Mouse (Mus musculus): ENCODE measurements around the gene S1pr1.

S1pr1 gene

DNA sequence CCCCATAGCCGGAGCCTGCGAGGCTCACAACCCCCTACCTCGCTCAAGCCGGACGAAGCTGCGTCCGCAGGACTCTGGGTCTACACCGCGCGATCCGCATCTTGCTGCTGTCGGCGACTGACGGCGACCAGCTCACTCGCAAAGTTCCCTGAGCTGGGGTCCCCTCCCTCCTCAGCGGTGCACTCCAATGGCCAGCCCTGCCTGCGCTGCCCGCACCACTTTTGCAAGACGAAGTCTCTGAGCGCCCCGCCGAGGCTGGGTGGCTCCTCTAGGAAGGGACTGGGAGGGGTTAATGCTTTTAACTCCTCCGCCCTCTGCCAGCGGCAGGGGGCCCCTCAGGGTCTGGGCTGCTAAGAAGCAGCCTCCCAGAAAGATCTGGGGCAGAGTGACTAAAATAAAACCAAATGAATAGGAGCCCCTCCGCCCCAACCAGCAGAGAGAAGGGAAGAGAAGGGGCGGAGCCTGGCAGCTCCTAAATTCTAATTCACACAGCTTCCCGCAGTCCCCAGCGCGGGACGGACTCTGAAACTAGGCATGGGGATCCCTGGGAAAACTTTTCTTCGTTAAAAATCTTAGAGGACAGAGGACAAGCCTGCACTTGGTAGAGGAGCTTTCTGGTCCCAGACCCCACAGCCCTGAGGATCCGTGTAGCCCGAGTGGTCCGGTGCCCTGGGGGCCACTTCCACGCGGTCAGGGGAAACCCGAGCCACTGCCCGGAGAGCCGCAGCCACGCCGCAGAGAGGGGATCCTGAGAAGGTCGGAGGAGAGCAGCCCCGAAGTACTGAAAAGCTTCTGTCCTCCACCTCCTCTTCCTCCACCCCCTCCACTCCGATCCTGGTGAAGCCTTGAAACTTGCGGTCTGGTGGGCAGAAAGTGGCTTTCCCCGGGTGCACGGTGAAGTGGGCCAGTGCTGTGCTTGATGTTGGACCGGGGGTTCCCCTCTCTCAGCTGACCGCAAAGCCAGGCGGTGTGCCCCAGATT lies at the start of gene S1pr1:
Gene S1pr1, minus strand, starts transcription at position 402 of the 981 bp plus-strand sequence.
- peak; percentile 95 for DNase-seq (ENCODE audit: low read depth, low spot score)

DNA sequence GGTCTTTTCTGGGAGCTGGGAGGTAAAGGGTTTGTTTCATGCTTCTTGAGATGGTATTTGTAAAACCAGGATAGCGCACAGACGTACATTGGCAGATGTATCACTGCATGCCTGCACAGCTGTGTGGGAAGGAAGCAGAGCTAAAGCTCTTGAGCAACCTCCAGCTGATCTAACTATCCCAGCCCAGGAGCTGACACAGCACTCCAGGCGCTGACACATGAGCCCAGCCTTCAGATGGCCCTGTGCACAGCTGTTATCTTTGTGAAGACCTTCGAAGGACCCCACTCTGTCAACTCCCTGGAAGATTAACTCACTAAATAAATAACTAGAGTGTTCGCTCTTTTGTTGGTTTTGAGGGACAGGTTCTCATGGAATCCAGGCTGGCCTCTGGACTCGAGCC lies 48.4 kb upstream of the S1pr1 start:
- no peak for DNase-seq (ENCODE audit: low read depth, low spot score)

DNA sequence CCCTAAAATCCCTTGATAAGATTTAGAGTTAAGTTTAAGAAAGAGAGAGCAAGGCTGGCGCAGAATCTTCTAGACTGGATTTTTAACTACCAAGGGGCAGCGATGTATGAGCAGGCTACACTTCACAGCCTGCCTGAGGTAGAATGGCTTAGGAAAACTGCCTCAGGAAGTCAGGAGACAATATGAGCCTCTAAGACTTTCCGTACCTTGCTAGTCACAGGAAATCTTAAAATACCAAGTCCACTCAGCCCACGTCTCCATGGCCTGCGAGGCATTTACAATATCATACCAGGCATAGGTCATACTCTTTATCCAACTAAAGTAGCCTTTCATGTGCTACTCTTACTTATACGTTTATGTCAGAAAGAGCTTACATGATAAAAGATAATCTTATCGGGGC lies 48.0 kb upstream of the S1pr1 start:
- DNase-seq (ENCODE audit: low read depth, low spot score) = no peak

DNA sequence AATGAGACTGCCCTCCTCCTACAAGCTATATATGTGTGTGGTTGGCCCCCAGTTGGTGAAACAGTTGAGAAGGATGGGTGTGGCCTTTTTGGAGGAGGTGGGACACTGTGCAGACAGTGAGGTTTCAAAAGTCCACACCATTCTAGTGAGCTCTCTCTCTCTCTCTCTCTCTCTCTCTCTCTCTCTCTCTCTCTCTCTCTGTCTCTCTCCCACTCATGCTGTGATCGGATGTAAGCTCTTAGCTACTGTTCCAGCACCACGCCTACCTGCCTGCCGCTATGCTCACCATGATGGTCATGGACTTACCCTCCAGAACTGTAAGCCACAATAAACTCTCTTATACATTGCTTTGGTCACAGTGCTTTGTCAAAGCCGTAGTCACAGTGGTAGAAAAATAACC lies 44.8 kb upstream of the S1pr1 start:
- DNase-seq (ENCODE audit: low read depth, low spot score) = no peak

DNA sequence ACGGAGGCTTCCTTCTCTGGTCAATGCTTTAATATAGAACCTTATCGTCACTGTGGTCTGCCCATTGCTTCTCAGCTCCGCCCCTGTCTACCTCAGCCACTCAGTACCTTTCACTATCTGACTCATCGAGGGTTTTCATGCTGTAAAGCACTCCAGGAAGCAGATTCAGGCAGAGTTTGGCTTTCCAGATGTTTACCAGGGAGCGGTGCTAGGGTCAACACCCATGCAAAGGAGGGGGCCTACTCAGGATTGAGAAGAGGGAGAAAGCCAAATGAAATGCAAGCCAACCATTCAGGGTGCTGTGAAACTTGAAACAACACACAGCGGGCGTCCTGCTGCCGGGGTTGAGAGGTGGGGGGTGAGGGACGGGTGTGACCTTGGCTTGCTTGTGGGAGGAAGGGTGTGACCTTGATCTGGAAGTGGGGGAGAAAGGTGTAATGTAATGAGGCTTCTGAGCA lies 43.6 kb upstream of the S1pr1 start:
- peak; percentile 87 for DNase-seq (ENCODE audit: low read depth, low spot score)

DNA sequence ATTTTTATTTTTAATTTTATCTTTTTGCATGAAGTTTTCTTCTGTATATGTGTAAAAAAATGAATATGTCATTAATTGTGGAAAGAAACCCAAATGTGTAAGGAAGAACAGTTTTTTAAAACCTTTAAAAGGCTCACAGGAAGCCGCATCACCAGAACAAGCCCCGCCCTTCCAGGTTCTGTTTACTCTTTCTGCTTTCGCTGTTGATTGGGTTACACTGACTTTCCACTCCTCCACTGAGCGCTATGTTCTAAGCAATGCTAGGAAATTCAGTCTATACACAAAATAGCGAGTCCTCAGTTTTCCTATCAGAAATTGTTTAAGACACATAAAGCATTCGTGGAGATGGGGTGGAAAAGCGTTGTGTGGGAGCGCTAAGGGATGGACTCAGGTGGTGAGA lies 39.6 kb upstream of the S1pr1 start:
- no peak for DNase-seq (ENCODE audit: low read depth, low spot score)

DNA sequence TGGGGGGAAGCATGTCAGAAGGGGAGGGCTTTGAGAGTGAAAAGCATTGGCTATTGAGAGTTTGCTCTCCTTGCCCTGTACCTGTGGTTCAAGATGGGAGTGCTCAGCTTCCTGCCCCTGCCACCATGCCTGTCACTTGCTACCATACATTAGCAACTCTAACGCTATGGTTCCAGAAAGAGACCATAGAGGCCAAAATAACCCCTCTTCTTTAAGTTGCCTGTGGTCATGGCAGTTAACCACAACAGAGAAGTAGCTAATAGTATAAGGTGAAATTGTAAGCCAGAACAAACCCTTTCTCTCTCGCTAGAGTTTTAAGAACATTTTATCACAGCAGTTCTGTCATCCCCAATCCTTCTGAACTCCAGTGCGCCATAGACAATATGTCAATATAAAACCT lies 35.5 kb upstream of the S1pr1 start:
- no peak for DNase-seq (ENCODE audit: low read depth, low spot score)

DNA sequence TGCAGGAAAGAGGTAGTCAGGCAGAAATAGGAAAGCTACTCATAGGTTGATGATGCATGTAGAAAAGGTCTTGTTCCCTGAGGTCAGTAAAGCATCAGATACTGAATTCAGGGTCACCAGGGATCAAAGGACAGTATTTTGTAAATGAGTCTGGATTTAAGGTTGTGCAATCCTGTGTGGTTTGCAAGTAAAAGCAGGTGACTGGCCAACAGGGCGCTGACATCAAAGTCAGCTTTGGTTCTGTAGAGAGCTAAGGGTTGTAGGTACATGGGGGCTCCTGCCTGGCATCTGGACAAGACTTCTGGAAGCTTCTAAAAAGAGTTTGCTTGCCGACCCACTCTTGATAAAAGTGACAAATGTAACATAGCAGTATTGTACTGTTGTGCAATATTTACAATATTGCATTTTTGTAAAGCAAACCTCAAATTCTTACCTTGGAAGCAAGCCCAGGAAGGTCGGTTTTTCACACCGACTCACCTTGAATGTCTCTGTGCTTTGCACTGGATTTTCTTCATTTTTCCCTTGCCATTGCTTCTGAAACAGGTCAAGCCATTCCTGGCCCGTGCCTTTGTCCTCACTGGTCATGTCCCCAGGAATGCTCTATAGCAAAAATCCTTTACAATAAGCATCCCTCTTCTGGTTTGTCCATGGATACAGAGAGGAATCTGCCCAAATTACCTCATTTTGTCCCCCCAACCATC lies 33.6 kb upstream of the S1pr1 start:
- DNase-seq (ENCODE audit: low read depth, low spot score) = no peak

DNA sequence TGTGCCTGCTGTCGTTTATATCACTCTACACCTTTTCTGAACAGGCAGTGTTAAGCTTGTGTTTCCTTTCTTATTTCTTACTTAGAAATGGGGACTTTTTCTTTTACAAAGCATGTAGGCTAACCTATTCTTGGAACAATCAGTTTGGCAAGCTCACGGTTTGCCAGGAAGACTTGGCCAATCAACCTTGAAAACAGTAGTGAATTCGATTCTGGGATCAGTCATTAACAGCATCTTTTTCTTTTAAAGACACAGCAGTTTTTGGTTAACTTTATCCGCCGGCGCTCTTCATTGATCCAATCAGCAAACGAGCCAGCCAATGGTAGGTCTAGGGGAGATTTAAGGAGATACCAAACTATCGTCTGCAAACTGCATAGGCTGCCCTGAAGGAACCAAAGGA lies 31.6 kb upstream of the S1pr1 start:
- DNase-seq (ENCODE audit: low read depth, low spot score) = no peak

DNA sequence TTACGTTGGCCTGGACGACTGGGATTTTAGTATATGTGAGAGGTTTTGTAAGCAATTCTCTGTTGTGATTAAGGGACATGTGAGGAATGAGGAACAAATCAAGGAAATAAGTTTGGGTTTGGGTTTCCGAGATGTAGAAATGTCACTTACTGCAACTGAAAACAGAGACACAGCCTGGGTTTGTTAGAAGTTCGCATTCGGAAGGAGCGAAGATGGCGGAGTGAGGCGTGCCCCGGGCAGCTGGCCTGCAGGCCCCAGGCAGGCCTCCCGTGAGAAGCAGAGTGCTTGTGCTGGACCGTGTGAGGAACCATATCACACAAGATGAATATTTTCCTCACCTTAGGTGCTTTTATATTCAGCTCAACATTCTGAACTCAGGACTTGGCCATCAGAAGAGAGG lies 30.2 kb upstream of the S1pr1 start:
- no peak for DNase-seq (ENCODE audit: low read depth, low spot score)

DNA sequence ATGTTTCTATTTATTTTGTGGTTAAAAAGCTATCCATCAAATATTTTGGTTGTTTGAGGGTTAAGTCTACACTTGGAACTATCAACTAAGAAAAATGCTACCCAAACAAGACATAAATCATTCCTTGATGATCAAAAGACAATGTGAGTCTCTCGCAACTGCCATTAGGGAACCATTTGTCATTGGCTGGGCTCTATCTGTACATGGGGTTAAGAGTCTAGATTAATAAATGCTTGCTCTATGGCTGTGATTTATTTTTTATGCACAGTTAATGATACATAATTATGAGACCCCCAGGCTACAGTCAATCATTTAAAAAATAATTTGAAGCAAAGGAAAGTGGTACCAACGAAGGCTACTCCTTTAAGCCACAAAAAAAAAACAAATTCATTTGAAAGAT lies 23.7 kb upstream of the S1pr1 start:
- no peak for DNase-seq (ENCODE audit: low read depth, low spot score)

DNA sequence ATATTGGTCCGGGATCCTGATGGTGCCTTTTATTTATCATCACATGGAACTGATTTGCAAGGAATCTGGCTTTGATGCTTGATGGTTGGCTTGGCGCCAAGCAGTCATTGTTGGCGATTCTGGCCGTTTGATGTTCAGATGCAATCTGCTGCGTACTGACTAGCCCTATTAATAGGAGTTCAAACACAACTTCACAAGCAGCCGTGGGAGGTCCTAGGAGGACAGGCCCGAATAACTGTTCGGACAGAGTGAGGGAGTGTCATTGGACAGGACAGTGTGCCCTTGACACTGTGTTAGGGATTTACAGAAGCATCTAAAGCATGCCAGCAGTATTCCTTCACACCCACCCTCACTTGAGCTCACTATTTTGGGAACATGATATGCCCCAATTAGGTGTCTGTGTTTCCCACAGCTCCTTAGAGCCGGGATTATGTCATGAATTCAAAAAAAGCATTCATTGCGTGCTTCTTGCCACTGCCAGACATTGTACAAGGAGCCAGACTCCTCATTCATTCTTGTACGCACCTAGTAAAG lies 23.0 kb upstream of the S1pr1 start:
- peak; percentile 64 for DNase-seq (ENCODE audit: low read depth, low spot score)

DNA sequence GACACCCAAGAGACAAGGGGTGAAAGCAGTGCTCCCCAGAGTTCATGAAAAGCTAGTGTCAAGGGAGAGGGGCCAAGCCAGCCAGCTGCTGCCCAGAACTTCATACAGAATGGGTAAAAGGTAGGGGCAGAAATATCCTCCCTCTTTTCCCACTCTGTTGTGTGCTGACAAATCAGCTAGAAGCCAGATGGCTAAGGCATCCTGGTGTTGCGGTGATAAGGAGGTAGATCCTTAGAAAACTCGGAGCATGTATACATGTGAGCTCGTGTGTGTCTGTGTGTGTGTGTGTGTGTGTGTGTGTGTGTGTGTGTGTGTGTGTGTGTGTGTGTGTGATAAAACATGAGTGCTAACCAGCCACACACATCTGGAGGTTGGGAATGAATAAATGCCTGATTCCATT lies 20.7 kb upstream of the S1pr1 start:
- DNase-seq (ENCODE audit: low read depth, low spot score) = no peak

DNA sequence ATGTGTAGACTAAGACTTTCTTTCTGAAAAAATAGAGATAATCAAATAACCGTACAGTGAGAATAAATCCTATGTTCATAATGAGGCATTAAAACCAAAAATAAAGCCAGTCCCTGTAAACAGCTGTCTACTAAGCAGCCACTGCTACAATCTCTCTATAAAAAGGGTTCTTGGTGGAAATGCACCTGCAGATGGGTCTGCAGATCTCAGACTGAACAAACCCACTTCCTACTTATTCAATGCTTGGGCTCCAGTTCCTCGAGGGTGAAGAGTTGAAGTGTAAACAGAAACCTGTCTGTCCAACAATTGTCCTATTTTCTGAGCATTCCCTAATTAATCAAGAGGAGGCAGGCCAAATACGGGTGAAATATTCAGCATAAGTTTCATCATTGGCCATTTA lies 20.0 kb upstream of the S1pr1 start:
- DNase-seq (ENCODE audit: low read depth, low spot score) = no peak

DNA sequence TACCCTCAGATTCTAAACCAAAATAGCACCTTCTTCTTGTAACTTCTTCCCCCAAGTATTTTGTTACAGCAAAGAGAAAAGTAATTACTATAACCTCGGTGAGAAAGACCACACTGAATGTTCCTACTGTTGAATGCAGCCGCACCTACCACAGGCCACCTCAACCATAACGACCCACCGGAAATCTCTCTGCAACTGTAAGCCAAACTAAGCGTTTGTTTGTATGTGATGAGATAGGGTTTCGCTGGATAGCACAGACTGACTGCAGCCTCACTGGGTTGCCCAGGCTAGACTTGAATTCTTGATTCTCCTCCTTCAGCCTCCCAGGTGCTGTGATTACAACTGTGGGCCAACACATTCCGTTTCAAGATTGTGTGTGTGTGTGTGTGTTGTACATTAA lies 15.5 kb upstream of the S1pr1 start:
- DNase-seq (ENCODE audit: low read depth, low spot score) = no peak

DNA sequence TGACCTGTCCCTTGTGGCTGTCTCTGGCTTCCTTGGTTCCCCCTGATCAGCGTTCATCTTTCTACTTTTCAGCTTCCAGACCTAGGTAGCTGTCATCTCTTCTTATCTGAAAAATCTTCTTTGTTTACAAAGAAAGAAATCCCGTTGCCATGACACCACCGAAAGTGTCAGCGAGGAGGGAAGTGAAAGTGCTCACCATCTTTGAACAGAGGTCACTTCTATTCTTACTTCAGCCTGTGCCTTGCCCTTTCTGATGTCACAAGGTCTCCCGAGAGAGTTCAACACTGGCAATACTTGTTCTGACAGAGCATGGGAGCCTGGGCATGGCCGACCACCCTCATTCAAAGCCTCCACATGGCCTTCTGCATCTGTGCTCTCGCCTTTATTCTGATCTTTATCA lies 14.3 kb upstream of the S1pr1 start:
- no peak for DNase-seq (ENCODE audit: low read depth, low spot score)

DNA sequence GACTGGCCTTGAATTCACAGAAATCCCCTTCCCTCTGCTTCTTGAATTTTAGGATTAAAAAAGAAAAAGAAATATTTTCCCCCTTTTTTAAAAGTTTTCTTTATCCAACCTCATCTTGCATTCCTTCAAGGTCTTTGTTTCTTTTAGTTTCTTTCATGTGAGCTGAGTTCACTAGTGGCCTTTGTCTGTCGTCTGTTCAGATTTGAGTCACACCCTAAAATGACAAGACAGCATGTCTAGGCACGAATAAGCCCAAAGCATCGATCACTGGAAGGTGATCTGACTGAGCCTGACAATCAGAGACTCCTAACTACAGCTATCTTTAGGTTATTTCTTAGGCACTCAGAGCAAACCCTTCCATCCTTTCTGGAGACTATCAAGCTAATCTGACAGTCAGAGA lies 13.3 kb upstream of the S1pr1 start:
- DNase-seq (ENCODE audit: low read depth, low spot score) = no peak

DNA sequence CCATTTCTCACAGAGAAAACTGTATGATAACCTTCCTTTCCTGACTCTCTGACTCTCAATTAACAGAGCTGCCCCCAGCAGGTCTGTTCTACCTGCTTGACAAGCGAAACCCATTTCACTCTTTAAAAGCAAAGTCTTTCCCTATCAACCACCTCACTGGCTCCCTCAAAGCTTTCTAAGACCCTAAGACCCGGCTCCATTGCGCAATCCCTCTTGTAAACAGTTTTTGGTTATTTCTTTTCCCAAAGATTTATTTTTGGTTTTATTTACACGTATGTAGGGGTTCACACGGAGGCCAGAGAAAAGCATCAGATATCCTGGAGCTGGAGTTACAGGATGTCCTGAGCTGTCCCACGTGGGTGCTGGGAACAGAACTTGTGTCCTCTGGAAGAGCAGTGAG lies 4.0 kb upstream of the S1pr1 start:
- DNase-seq (ENCODE audit: low read depth, low spot score) = no peak

DNA sequence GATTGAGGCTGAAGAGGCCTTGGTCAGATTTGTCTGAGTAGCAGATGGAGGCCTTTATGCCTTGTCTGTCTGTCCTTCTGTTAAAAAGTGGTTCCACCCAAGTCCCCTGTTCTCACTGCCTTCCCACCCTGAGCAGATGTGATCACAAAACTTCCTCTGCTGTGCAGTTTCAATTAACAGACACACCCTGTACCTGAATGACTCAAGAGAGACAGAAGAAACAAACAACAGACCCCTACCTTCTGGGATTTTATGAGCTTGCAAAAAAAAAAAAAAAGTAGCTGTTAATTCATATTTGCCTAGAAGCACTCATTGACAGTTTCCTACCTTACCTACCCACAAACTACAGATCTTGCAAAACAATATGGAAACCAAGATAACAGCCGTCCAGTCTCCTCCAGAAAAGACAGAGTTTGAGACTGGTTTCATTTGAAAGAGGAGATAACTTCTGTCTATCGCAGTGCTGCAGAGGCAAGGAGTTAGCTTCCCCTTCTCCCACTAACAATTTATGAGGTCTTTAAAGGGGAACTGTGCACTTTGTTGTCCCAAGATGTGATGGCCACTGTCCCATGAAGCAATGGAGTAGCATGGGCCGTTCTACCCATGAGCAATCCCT lies 1.1 kb upstream of the S1pr1 start:
- no peak for DNase-seq (ENCODE audit: low read depth, low spot score)

DNA sequence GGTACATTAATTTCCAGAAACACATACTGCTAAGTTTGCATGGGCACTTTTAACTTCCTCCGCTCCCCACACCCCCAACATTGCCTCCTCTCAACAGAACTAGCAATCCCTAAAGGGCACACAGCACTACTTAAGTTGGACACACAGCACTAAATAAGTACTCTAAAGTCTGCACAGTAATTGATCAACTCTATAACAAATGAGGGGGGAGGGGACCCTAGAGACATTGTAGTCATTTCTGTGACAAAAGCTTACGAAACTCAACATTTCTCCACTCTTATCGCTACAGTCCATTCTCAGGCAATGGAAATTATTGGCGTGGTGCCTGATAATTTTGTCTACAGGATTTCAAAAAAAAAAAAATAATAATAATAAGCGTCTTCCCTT lies 830 bp downstream of the S1pr1 start:
- no peak for DNase-seq (ENCODE audit: low read depth, low spot score)

DNA sequence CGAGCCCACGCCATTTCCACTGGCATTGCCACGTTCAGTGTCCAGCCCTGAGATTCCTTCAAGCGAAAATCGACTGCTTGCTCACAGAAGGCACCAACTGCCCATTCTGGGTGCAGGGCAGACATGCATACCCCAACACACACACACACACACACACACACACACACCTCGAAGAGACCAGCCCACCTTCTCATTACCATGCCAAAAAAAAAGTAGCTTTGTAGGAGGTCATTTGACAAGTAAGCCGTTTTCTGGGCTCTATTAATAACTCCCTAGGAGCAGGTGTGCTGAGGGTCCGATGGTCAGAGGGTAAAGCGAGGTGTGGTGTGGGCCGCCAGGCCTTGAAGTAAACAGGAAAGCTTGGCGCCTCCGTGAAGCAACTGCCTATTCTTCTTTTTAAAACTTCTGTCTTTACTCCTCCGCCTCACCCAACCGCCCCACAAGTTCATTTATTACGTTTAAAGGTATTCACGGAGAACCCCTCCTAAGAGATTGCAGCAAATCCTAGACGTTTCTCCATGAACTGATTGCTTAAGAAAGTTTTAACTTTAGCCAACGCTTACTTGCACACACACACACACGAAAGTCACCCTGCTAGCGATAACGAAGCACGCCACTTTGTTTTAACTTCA lies 1.3 kb downstream of the S1pr1 start:
- no peak for DNase-seq (ENCODE audit: low read depth, low spot score)

DNA sequence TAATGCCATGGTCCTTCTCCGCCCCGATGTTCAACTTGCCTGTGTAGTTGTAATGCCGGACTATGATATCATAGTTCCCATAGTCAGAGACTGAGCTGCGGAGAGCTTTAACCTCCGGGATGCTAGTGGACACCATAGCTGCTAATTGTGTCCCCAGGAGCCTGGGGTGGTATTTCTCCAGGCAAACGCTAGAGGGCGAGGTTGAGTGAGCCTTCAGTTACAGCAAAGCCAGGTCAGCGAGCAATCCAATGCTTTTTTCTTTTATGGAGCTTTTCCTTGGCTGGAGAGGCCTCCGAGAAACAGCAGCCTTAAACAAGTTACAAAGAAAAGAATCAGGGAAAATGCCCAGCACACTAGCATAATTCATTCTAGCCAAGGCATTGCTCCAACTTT lies 2.1 kb downstream of the S1pr1 start:
- DNase-seq (ENCODE audit: low read depth, low spot score) = peak; percentile 84

All from ZHBTc4 (cell line).